Mouse (Mus musculus) forebrain, embryonic 15.5 days (tissue): Measurements from ENCODE around the gene Myt1. TPM values are rescaled to one million over a fixed set of nuclear protein-coding genes. Genes with fewer than 3 reads are reported as not detected.
A peak's percentile ranks its signal among the peaks of the same experiment; 100 is the strongest.

Experiments used
- ATAC-seq: fragments of 200-750 bp; cut with Nextera tagmentation; replicated peaks from 2 replicates; pipeline ENCODE4 v1.8.0; 2017; ENCODE audit warnings: mild to moderate bottlenecking, moderate TSS enrichment, moderate library complexity
- H3K27ac ChIP-seq: fragments of 300-500 bp; sonication (generic); replicated peaks from 2 replicates; pipeline ENCODE4 v1.5.1; 2015; ENCODE audit warnings: mild to moderate bottlenecking, inconsistent platforms
- H3K27me3 ChIP-seq: fragments of 300-500 bp; sonication (generic); 2 replicates; pipeline ENCODE4 v1.6.1; 2015; ENCODE audit warnings: inconsistent platforms
- H3K36me3 ChIP-seq: fragments of 300-500 bp; sonication (generic); 2 replicates; pipeline ENCODE4 v1.6.1; 2015; ENCODE audit warnings: mild to moderate bottlenecking, inconsistent platforms
- H3K4me1 ChIP-seq: fragments of 300-500 bp; sonication (generic); 2 replicates; pipeline ENCODE4 v1.6.1; 2015; ENCODE audit warnings: inconsistent platforms
- H3K4me2 ChIP-seq: fragments of 300-500 bp; sonication (generic); replicated peaks from 2 replicates; pipeline ENCODE4 v1.6.1; 2015; ENCODE audit warnings: mild to moderate bottlenecking, inconsistent platforms
- H3K4me3 ChIP-seq: fragments of 300-500 bp; sonication (generic); 2 replicates; pipeline ENCODE4 v1.5.1; 2015; ENCODE audit warnings: mild to moderate bottlenecking, inconsistent platforms
- H3K9ac ChIP-seq: fragments of 300-500 bp; sonication (generic); replicated peaks from 2 replicates; pipeline ENCODE4 v1.6.1; 2015; ENCODE audit warnings: mild to moderate bottlenecking, inconsistent platforms
- H3K9me3 ChIP-seq: fragments of 300-500 bp; sonication (generic); 2 replicates; pipeline ENCODE4 v1.6.1; 2016; ENCODE audit warnings: inconsistent platforms
- WGBS: fragments of 180-500 bp; shearing (Covaris S2); methylation state at CpG from one replicate; pipeline ENCODE4 v1.1.7; 2015; ENCODE audit warnings: mixed read lengths; 5-methylcytosine and 5-hydroxymethylcytosine counted together
- polyA plus RNA-seq: library from polyadenylated mRNA; unstranded; fragments of >200 nt; fragmentation: Nextera tagmentation; extraction: Ambion mirVana; gene quantifications from 2 replicates; pipeline ENCODE4 v1.2.1, GENCODE M21; 2015

Gene Myt1
- polyA plus RNA-seq, 1 experiment from 2014 or later, result 26.7 TPM

DNA sequence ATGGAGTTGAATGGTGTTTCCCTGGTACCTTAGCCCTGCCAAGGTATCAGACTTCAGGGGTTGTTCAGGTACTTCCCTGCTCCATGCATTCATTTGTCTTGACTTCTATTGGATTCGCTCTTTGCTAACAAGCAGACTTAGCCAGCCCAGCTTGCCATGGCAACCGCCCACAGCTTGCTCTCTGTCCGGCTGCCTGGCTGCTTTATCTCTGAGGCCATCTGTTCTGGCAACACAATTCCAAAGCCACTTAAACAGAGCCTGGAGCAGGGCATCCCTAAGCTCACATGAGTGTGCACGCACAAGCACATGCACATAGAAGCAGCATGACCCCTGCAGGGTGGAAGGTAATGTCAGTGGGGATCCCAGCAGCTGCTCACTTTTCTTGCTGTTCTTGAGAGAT is 4.1 kb upstream of the Myt1 start:
- no peaks in the 10 kb centered on the region for H3K27me3 ChIP-seq
- H3K36me3 ChIP-seq, result no peaks in the 10 kb centered on the region
- peak overlapping the region; percentile 72 for H3K27ac ChIP-seq
- 11% methylated on average over 4 of the region's 4 CpGs for WGBS
- peaks cover 36% of the 10 kb centered on the region for H3K4me1 ChIP-seq
- no peak overlapping the region for H3K4me2 ChIP-seq
- H3K4me3 ChIP-seq, result no peak overlapping the region
- no peak overlapping the region for H3K9ac ChIP-seq
- H3K9me3 ChIP-seq, result no peaks in the 10 kb centered on the region
- ATAC-seq, result peak; percentile 55

DNA sequence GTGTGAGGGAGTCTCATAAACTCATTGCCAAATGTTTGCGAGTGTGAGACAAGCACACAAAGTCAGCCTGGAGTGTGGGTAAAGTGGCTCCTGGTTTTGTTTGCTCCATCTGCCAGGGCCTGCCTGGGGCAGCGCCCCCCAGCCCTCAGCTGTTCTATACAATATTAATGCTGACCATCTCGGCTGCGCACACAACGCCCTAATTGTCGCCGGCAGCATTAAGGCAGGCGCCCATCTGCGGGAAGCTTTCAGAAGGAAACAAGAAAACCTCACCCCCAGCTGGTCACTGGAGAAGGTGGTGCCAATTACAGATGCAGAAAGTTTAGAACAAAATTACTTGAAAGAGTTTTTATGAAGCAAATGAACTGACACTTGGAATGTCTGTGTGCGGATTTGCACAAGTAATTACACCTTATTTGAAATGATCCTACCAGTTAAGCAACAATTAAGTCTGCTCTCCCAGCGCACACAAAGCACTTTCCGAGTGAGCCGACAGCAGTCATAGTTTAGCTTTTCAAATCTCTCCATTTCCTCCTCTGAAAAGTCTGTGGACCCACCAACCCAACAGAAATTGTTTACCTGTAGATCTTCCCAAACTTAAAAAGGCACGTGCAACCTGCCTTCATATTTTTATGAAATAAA is 875 bp downstream of the Myt1 start:
- H3K4me3 ChIP-seq, result peak overlapping the region; percentile 29
- H3K4me1 ChIP-seq, result peaks cover 66% of the 10 kb centered on the region
- under 1% methylated on average over 14 of the region's 14 CpGs for WGBS
- H3K36me3 ChIP-seq, result no peaks in the 10 kb centered on the region
- peak overlapping the region; percentile 79 for H3K4me2 ChIP-seq
- H3K27ac ChIP-seq, result peak overlapping the region; percentile 96
- no peaks in the 10 kb centered on the region for H3K27me3 ChIP-seq
- H3K9ac ChIP-seq, result peak overlapping the region; percentile 34; the same call in 1 of the 2 replicates
- no peaks in the 10 kb centered on the region for H3K9me3 ChIP-seq
- ATAC-seq, result peak; percentile 53

DNA sequence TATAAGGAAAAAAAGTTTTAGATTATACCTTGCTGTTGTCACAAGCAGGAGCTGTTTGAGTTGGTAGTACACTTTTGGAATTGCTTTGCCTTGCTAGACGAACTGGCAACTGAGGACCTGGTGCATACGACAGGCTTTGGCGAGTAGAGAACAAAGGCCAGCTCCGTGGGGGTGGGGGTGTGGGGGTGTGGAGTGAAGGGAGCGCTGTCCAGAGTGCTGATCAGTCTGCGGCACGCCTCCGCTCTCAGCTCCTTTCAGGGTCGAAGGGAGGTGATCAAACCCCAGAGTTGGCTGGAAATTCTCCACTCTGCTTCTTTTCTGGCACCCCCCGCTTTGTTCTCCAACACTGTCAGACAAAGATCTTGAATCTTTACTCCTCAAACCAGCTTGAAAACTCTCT is 1.5 kb downstream of the Myt1 start:
- peaks cover 66% of the 10 kb centered on the region for H3K4me1 ChIP-seq
- ATAC-seq, result peak; percentile 56
- no peaks in the 10 kb centered on the region for H3K9me3 ChIP-seq
- H3K4me3 ChIP-seq, result peak overlapping the region; percentile 29
- H3K9ac ChIP-seq, result peak overlapping the region; percentile 34
- WGBS, result 2% methylated on average over 10 of the region's 10 CpGs
- H3K36me3 ChIP-seq, result no peaks in the 10 kb centered on the region
- H3K27me3 ChIP-seq, result no peaks in the 10 kb centered on the region
- H3K4me2 ChIP-seq, result peak overlapping the region; percentile 79
- peak overlapping the region; percentile 96 for H3K27ac ChIP-seq

DNA sequence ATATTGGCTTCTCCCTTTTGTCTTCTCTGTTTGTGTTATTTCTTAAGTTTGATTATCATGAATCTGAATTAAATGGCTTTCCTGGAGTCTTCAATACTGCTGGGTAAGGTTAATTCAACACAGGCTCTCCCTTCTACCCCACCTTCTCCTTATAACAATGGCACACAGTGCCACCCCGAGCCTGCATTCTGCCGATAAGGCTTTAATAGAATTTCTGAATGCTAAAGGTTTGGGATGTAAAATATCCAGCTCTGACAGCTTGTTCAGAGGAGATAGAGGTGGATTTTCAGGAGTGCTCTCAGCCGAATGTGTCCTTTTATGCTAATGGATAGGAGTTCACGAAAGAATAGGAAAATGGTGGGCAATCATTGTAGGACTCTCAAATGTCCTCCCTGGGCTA is 2.1 kb downstream of the Myt1 start:
- Histone ChIP-seq H3K27me3 (no peaks in the 10 kb centered on the region), H3K4me1 (peaks cover 70% of the 10 kb centered on the region), H3K4me3 (peak overlapping the region; percentile 29), H3K4me2 (peak overlapping the region; percentile 79), H3K27ac (peak overlapping the region; percentile 96), H3K9me3 (no peaks in the 10 kb centered on the region), H3K9ac (0 out of 2 replicates have a peak overlapping the region, but pooled peaks have one; percentile 34), H3K36me3 (no peaks in the 10 kb centered on the region)
- WGBS, result 25% methylated on average over 4 of the region's 4 CpGs
- no peak for ATAC-seq

DNA sequence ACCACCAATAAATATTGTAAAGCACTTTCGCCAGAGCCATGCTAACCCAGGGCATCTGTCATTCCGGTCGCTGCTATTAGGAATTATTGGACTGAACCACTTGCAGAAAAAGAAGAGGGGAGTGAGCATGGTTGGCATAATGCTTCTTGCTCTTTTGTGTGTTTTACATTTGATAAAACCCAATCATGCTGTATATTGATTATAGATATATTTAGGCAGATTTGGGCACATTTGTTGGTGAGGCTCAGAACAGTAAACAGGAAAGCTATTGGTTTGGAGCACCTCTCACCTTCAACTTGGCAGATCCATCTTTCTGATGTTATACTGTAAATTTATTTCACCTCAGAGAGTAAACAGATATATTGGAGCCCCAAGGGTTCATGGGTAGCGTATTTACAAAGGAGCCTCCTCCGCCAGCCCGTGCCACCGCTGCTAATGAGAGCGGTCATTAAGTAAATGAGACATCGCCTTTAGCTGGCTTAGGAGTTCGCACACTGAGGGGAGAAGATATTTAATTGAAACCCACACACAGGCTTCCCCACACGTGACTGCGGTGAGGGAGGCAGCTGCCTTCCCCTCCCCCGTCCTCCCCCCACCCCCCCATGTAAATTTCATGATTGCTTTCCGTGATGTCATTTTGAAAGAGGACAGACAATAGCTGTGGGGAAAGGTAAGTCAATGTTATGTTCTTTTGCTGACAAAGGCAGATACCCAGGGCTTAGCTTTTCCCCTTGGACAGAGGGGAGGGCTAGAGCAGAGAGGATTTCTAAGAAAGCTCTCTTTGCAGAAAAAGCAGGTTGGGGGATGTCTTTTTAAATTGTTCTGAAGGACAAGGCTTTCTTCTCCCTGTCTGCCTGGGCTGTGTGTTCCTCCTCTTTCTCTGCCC is 3.8 kb downstream of the Myt1 start:
- H3K4me1 ChIP-seq, result peaks cover 77% of the 10 kb centered on the region
- H3K27ac ChIP-seq, result peak overlapping the region; percentile 96
- no peaks in the 10 kb centered on the region for H3K36me3 ChIP-seq
- H3K9ac ChIP-seq, result peak overlapping the region; percentile 63
- 5% methylated on average over 14 of the region's 14 CpGs for WGBS
- peak overlapping the region; percentile 58 for H3K4me3 ChIP-seq
- peak; percentile 76 for ATAC-seq
- H3K9me3 ChIP-seq, result no peaks in the 10 kb centered on the region
- no peaks in the 10 kb centered on the region for H3K27me3 ChIP-seq
- peak overlapping the region; percentile 79 for H3K4me2 ChIP-seq

DNA sequence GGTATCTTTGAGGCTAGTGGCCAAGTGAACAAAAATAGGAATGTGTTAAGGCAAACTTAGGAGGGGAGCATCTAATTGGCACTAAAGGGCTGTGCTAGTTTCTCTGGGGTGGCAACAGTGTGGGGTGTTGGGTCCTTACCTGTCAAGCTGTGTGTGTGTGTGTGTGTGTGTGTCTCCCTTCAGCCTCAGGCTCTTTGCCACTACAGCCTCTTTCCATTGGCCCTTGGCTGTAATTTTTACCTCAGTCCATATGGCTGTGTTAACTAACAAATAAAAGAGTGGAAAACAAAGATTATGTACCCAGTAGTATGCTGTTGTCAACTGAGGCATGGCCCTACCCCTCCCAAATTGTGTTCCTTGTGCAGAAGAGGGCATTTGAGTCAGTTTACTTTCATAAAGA is 5.3 kb downstream of the Myt1 start:
- peaks cover 80% of the 10 kb centered on the region for H3K4me1 ChIP-seq
- H3K4me2 ChIP-seq, result peak overlapping the region; percentile 79
- no peaks in the 10 kb centered on the region for H3K36me3 ChIP-seq
- no peak for ATAC-seq
- no peaks in the 10 kb centered on the region for H3K9me3 ChIP-seq
- no peak overlapping the region for H3K27ac ChIP-seq
- H3K9ac ChIP-seq, result peak overlapping the region; percentile 36; the same call in 1 of the 2 replicates
- no peaks in the 10 kb centered on the region for H3K27me3 ChIP-seq
- peak overlapping the region; percentile 58 for H3K4me3 ChIP-seq

DNA sequence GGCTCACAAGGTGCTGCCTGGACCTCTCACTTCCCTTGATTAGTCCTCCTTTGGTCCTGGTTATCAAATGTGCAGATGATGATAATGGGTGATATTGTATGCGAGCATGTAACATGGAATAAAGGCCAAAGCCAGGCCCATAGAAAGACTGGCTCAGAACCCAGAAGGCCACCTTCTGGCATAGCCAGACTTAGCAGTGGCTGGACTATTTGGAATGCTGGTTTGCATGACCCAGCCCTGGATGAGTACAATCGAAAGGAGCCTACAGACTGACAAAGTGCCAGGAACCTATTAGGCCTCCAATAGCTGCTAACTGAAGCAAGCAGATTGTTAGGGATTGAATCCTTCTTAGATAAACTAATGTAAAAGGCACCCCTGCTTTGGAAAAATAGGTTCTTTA is 6.3 kb downstream of the Myt1 start:
- ATAC-seq, result no peak
- 0 out of 2 replicates have a peak overlapping the region, but pooled peaks have one; percentile 13 for H3K9ac ChIP-seq
- H3K9me3 ChIP-seq, result no peaks in the 10 kb centered on the region
- WGBS, result 63% methylated on average over 2 of the region's 2 CpGs
- no peak overlapping the region for H3K27ac ChIP-seq
- H3K27me3 ChIP-seq, result no peaks in the 10 kb centered on the region
- peaks cover 79% of the 10 kb centered on the region for H3K4me1 ChIP-seq
- no peaks in the 10 kb centered on the region for H3K36me3 ChIP-seq
- H3K4me2 ChIP-seq, result peak overlapping the region; percentile 79
- peak overlapping the region; percentile 58 for H3K4me3 ChIP-seq

DNA sequence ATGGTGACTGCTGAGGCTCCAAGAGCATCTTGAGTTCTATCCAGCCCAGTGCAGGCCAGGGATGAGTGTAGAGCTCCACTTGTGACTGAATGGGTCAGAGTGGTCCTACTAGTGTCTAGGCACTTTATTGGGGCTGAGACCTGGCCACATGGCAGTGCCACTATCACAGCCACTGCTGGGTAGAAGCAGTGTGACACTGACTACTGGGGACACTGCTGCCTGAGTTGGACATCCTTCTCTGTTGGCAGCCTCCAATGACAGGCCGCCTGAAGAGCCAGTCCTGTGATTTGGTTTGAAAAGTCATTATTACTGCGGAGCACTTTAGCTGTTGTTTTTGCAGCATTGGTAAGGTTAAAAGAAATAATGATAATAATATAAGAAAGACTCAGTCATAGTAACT is 10.1 kb downstream of the Myt1 start:
- no peaks in the 10 kb centered on the region for H3K9me3 ChIP-seq
- 0 out of 2 replicates have a peak, but pooled peaks have one; percentile 57 for ATAC-seq
- no peak overlapping the region for H3K4me2 ChIP-seq
- H3K9ac ChIP-seq, result no peak overlapping the region
- no peaks in the 10 kb centered on the region for H3K27me3 ChIP-seq
- H3K27ac ChIP-seq, result peak overlapping the region; percentile 58; the same call in 1 of the 2 replicates
- H3K36me3 ChIP-seq, result no peaks in the 10 kb centered on the region
- WGBS, result 37% methylated on average over 2 of the region's 2 CpGs
- H3K4me1 ChIP-seq, result peaks cover 65% of the 10 kb centered on the region
- no peak overlapping the region for H3K4me3 ChIP-seq

DNA sequence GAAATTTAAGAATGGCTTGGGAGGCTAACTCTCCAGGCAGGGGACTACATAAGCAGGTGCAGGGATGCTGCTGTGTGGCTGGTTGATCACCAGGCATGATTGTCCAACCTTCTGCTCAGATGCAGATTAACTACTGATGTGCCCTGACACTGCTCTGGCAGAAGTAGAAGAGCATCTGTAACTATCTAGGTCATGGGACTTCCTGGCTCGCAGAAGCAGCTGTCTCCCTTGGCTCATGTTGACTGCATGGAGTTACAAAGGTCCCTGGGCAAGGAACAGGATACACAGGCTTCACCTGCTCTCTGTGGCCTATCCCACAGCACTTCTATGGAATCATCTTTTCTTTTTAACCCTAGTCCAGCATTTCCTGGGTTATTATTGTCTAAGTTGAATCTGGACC is 12.7 kb downstream of the Myt1 start:
- Histone ChIP-seq H3K4me2 (no peak overlapping the region), H3K9ac (no peak overlapping the region), H3K36me3 (no peaks in the 10 kb centered on the region), H3K4me1 (peaks cover 48% of the 10 kb centered on the region), H3K27me3 (no peaks in the 10 kb centered on the region), H3K4me3 (no peak overlapping the region), H3K27ac (no peak overlapping the region), H3K9me3 (no peaks in the 10 kb centered on the region)
- 82% methylated on average over 1 of the region's 1 CpGs for WGBS
- ATAC-seq, result no peak

DNA sequence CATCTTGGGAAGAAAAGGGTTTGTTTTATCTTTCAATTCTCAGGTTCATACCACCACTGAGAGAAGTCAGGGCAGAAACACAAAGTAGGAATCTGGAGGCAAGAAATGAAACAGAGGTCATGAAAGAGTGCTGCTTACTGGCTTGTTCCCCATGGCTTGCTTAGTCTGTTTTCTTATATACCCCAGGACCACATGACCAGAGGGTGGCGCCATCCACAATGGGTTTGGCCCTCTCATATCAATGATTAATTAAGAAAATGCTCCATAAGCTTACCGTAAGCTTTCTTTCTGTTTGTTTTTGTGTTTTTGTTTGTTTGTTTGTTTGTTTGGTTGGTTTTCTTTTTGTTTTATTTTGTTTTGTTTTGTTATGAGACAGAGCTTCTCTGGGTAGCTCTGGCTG is 14.6 kb downstream of the Myt1 start:
- H3K4me2 ChIP-seq, result no peak overlapping the region
- no peaks in the 10 kb centered on the region for H3K27me3 ChIP-seq
- peaks cover 4% of the 10 kb centered on the region; the same call in 1 of the 2 replicates for H3K36me3 ChIP-seq
- ATAC-seq, result no peak
- no peak overlapping the region for H3K4me3 ChIP-seq
- no peak overlapping the region for H3K9ac ChIP-seq
- 54% methylated on average over 2 of the region's 2 CpGs for WGBS
- peaks cover 46% of the 10 kb centered on the region for H3K4me1 ChIP-seq
- no peak overlapping the region for H3K27ac ChIP-seq
- H3K9me3 ChIP-seq, result no peaks in the 10 kb centered on the region

DNA sequence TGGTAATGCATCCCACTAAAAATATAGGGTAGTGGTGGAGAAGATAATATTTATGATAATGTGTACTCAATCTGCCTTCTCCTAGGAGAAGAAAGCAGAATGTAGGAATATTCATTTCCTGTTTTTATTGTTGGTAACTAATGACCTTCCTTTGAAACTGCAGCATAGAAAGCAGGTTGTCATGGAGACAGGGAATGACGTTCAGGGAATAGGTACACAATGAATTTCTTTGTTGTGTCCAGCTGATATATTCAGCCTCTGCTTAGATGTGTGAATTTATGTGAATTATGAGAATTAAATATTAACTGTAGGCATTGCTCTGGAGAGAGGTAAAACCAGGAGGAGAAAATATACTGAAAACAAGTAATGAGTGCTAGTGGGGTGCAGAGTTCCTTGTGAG is 18.3 kb downstream of the Myt1 start:
- peaks cover 20% of the 10 kb centered on the region for H3K4me1 ChIP-seq

DNA sequence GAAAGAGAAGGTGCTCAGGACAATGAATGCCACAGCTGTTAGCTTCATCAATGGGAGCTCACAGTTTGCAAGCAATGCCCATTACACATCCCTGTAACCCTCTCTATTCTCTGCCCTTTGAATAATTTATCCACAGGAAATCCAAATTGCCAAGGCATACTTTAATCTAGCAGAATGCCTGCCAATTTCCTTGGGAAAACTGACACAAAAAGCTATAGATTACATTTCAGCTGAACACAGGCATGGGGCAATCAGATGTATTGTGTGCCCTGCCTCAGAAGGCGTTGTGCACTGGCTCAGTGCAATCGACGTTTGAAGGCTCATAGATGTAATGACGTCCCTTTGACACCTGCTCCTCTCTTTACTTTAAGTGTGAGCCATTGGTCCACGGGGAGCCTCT is 24.7 kb downstream of the Myt1 start:
- no peak overlapping the region for H3K4me3 ChIP-seq
- H3K9ac ChIP-seq, result no peak overlapping the region
- 0 out of 2 replicates have a peak overlapping the region, but pooled peaks have one; percentile 41 for H3K27ac ChIP-seq
- H3K4me2 ChIP-seq, result no peak overlapping the region
- peak; percentile 61; the same call in 1 of the 2 replicates for ATAC-seq
- WGBS, result 19% methylated on average over 5 of the region's 5 CpGs
- no peaks in the 10 kb centered on the region for H3K9me3 ChIP-seq
- peaks cover 41% of the 10 kb centered on the region for H3K36me3 ChIP-seq
- H3K4me1 ChIP-seq, result peaks cover 9% of the 10 kb centered on the region; the same call in 1 of the 2 replicates
- no peaks in the 10 kb centered on the region for H3K27me3 ChIP-seq

More for the DNA sequence above, 18.3 kb downstream of the Myt1 start:
- Histone ChIP-seq H3K36me3 (peaks cover 20% of the 10 kb centered on the region), H3K27ac (peak overlapping the region; percentile 48; the same call in 1 of the 2 replicates), H3K4me3 (no peak overlapping the region), H3K9me3 (no peaks in the 10 kb centered on the region), H3K4me2 (no peak overlapping the region), H3K9ac (no peak overlapping the region), H3K27me3 (no peaks in the 10 kb centered on the region)
- 2% methylated on average over 1 of the region's 1 CpGs for WGBS
- no peak for ATAC-seq
